Mouse (Mus musculus) ES-E14 (cell line): Measurements from ENCODE around the gene Rpl5.

ENCODE experiments used
- MAFK ChIP-seq: IDR thresholded peaks from 2 replicates; pipeline ENCODE4 v1.6.1; 2014; ENCODE audit warnings: mild to moderate bottlenecking, low read depth, low read length, inconsistent platforms; ENCODE audit not compliant: insufficient read depth
- ZNF384 ChIP-seq: IDR thresholded peaks from 2 replicates; pipeline ENCODE4 v1.6.1; 2012; ENCODE audit warnings: low read depth, low read length, inconsistent platforms

GRCm38 (mm10) chr5:107863971-107864370, 36.3 kb upstream of the Rpl5 start:
- no peak for TF ChIP-seq MAFK
- TF ChIP-seq ZNF384 = no peak
